Mouse (Mus musculus) spleen, postnatal 14 days (tissue): Measurements from ENCODE around the gene Rpl36a.

ENCODE experiments used
- DNase-seq, 2 experiments: peaks; one replicate each; pipeline ENCODE4 v3.0.0; 2021 to 2022; ENCODE audit warnings: low spot score in 2 of 2

The Rpl36a gene

GRCm38 (mm10) chrX:134585103-134586002 lies at the start of gene Rpl36a:
Rpl36a (plus strand) TSS chrX:134585654.
- peak; percentile 79 to 91 for DNase-seq

- peak in 1 of 2 experiments; percentile 6 for DNase-seq
These were observed 45.7 kb upstream of the Rpl36a start for GRCm38 (mm10) chrX:134539795-134540194.

GRCm38 (mm10) chrX:134540414-134541135 lies 44.9 kb upstream of the Rpl36a start:
- no peak for DNase-seq

- peak; percentile 20 to 31 for DNase-seq
These were observed 44.1 kb upstream of the Rpl36a start, which contains the start of gene Timm8a1 for GRCm38 (mm10) chrX:134541145-134541954. Timm8a1 (minus strand) TSS chrX:134541865.

- DNase-seq, result no peak
These were observed 43.5 kb upstream of the Rpl36a start for GRCm38 (mm10) chrX:134541955-134542308.

- DNase-seq, result no peak
These were observed 38.1 kb upstream of the Rpl36a start for GRCm38 (mm10) chrX:134547330-134547729.

GRCm38 (mm10) chrX:134550903-134551302 lies 34.6 kb upstream of the Rpl36a start:
- DNase-seq, result no peak

GRCm38 (mm10) chrX:134553326-134553725 lies 32.1 kb upstream of the Rpl36a start:
- no peak for DNase-seq

- DNase-seq, result no peak
These were observed 31.0 kb upstream of the Rpl36a start for GRCm38 (mm10) chrX:134554425-134554824.

- DNase-seq, result no peak
These were observed 21.1 kb upstream of the Rpl36a start for GRCm38 (mm10) chrX:134564326-134564725.

GRCm38 (mm10) chrX:134566536-134567222 lies 18.8 kb upstream of the Rpl36a start:
- DNase-seq, result no peak

- DNase-seq, result no peak
These were observed 7.6 kb upstream of the Rpl36a start for GRCm38 (mm10) chrX:134577896-134578295.

GRCm38 (mm10) chrX:134580528-134581305 lies 4.7 kb upstream of the Rpl36a start:
- DNase-seq, result no peak

GRCm38 (mm10) chrX:134582270-134582669 lies 3.2 kb upstream of the Rpl36a start:
- DNase-seq, result no peak

- no peak for DNase-seq
These were observed 2.4 kb upstream of the Rpl36a start, which contains the start of gene Btk for GRCm38 (mm10) chrX:134582888-134583669. Btk (minus strand) TSS chrX:134583570.

- DNase-seq, result no peak
These were observed 993 bp downstream of the Rpl36a start for GRCm38 (mm10) chrX:134586447-134586846.

GRCm38 (mm10) chrX:134588261-134588660 lies 2.8 kb downstream of the Rpl36a start:
- no peak for DNase-seq

GRCm38 (mm10) chrX:134588997-134589396 lies 3.5 kb downstream of the Rpl36a start:
- no peak for DNase-seq

GRCm38 (mm10) chrX:134589836-134590235 lies 4.4 kb downstream of the Rpl36a start:
- DNase-seq, result no peak
